Mouse (Mus musculus) forebrain, embryonic 13.5 days (tissue): Measurements from ENCODE around the gene Dusp23. TPM values are rescaled to one million over a fixed set of nuclear protein-coding genes. Genes with fewer than 3 reads are reported as not detected.

Source experiments
- ATAC-seq: fragments of 200-750 bp; cut with Nextera tagmentation; 2 replicates; pipeline ENCODE4 v1.8.0; 2017
- H3K27ac ChIP-seq: fragments of 300-500 bp; sonication (generic); 2 replicates; pipeline ENCODE4 v1.5.1; 2015; ENCODE audit warnings: inconsistent platforms, mild to moderate bottlenecking, moderate library complexity
- H3K27me3 ChIP-seq: fragments of 300-500 bp; sonication (generic); 2 replicates; pipeline ENCODE4 v1.6.1; 2015; ENCODE audit warnings: mild to moderate bottlenecking, inconsistent platforms
- H3K36me3 ChIP-seq: fragments of 300-500 bp; sonication (generic); 2 replicates; pipeline ENCODE4 v1.6.1; 2015; ENCODE audit warnings: mild to moderate bottlenecking, inconsistent platforms; ENCODE audit not compliant: poor library complexity, severe bottlenecking
- H3K4me1 ChIP-seq: fragments of 300-500 bp; sonication (generic); 2 replicates; pipeline ENCODE4 v1.6.1; 2015; ENCODE audit warnings: inconsistent platforms
- H3K4me2 ChIP-seq: fragments of 300-500 bp; sonication (generic); 2 replicates; pipeline ENCODE4 v1.6.1; 2015; ENCODE audit warnings: inconsistent platforms, mild to moderate bottlenecking, moderate library complexity
- H3K4me3 ChIP-seq: fragments of 300-500 bp; sonication (generic); 2 replicates; pipeline ENCODE4 v1.5.1; 2015; ENCODE audit warnings: mild to moderate bottlenecking, inconsistent platforms
- H3K9ac ChIP-seq: fragments of 300-500 bp; sonication (generic); 2 replicates; pipeline ENCODE4 v1.6.1; 2015; ENCODE audit warnings: mild to moderate bottlenecking, inconsistent platforms
- H3K9me3 ChIP-seq: fragments of 300-500 bp; sonication (generic); replicated peaks from 2 replicates; pipeline ENCODE4 v1.6.1; 2016; ENCODE audit warnings: inconsistent platforms
- WGBS: fragments of 180-500 bp; shearing (Covaris S2); methylation state at CpG from one replicate; pipeline ENCODE4 v1.1.7; 2015; 5-methylcytosine and 5-hydroxymethylcytosine counted together
- polyA plus RNA-seq: library from polyadenylated mRNA; unstranded; fragments of >200 nt; fragmentation: Nextera tagmentation; extraction: Ambion mirVana; gene quantifications from 2 replicates; pipeline ENCODE4 v1.2.1, GENCODE M21; 2015

Gene Dusp23
- polyA plus RNA-seq, 1 experiment from 2014 or later = 4.8 TPM

- peak overlapping the region; percentile 47 for H3K4me2 ChIP-seq
- peaks cover 17% of the 10 kb centered on the region for H3K4me1 ChIP-seq
- peak; percentile 85 for ATAC-seq
- no peaks in the 10 kb centered on the region for H3K9me3 ChIP-seq
- peaks cover 45% of the 10 kb centered on the region for H3K27me3 ChIP-seq
- peak overlapping the region; percentile 69 for H3K27ac ChIP-seq
- H3K4me3 ChIP-seq = peak overlapping the region; percentile 7; the same call in 1 of the 2 replicates
- no peaks in the 10 kb centered on the region for H3K36me3 ChIP-seq
- WGBS = 5% methylated on average over 26 of the region's 26 CpGs
- H3K9ac ChIP-seq = peak overlapping the region; percentile 51
Observed at GRCm38 (mm10) chr1:172585612-172586567, 46.9 kb downstream of the Dusp23 start.

GRCm38 (mm10) chr1:172585026-172585425, 47.7 kb downstream of the Dusp23 start:
- Histone ChIP-seq H3K27me3 (peaks cover 45% of the 10 kb centered on the region), H3K4me1 (peaks cover 17% of the 10 kb centered on the region)

GRCm38 (mm10) chr1:172584271-172584670, 48.5 kb downstream of the Dusp23 start:
- ATAC-seq = no peak
- Histone ChIP-seq H3K4me3 (no peak overlapping the region), H3K9me3 (no peaks in the 10 kb centered on the region), H3K9ac (no peak overlapping the region), H3K27ac (no peak overlapping the region), H3K4me2 (no peak overlapping the region), H3K27me3 (peaks cover 40% of the 10 kb centered on the region), H3K4me1 (peaks cover 17% of the 10 kb centered on the region), H3K36me3 (no peaks in the 10 kb centered on the region)
- 89% methylated on average over 6 of the region's 6 CpGs for WGBS

More at GRCm38 (mm10) chr1:172585026-172585425, 47.7 kb downstream of the Dusp23 start:
- ATAC-seq = no peak; the same call in 1 of the 2 replicates
- H3K27ac ChIP-seq = no peak overlapping the region
- H3K4me2 ChIP-seq = no peak overlapping the region
- no peaks in the 10 kb centered on the region for H3K36me3 ChIP-seq
- no peaks in the 10 kb centered on the region for H3K9me3 ChIP-seq
- H3K9ac ChIP-seq = no peak overlapping the region
- H3K4me3 ChIP-seq = no peak overlapping the region
- 39% methylated on average over 4 of the region's 4 CpGs for WGBS

- Histone ChIP-seq H3K9me3 (no peaks in the 10 kb centered on the region), H3K4me1 (peaks cover 17% of the 10 kb centered on the region), H3K27me3 (peaks cover 33% of the 10 kb centered on the region), H3K27ac (no peak overlapping the region), H3K4me2 (no peak overlapping the region), H3K4me3 (no peak overlapping the region), H3K36me3 (no peaks in the 10 kb centered on the region), H3K9ac (no peak overlapping the region)
- WGBS = 86% methylated on average over 8 of the region's 8 CpGs
- ATAC-seq = no peak
Observed at GRCm38 (mm10) chr1:172582436-172582835, 50.3 kb downstream of the Dusp23 start.

Other genes with a start within 250 kb of the Dusp23 start
- gene Slamf9, start 157.6 kb downstream of the Dusp23 start, polyA plus RNA-seq = 0.21 and 0.23 TPM in 2 replicates
- 78.7 and 90.7 TPM in 2 replicates for gene Igsf9, start 151.2 kb downstream of the Dusp23 start, polyA plus RNA-seq
- 52.9 and 55.8 TPM in 2 replicates for gene Tagln2, start 132.9 kb downstream of the Dusp23 start, polyA plus RNA-seq
- 1.4 and 2.2 TPM in 2 replicates for gene Cfap45, start 112.2 kb downstream of the Dusp23 start, polyA plus RNA-seq
- gene Vsig8, start 77.0 kb downstream of the Dusp23 start, polyA plus RNA-seq = 0.11 and 0.14 TPM in 2 replicates
- not detected in 2 replicates for gene Slamf8, start 42.4 kb downstream of the Dusp23 start, polyA plus RNA-seq
- gene Fcrl6, start 30.4 kb downstream of the Dusp23 start, polyA plus RNA-seq = not detected in 2 replicates
- 0.40 TPM in 1 of 2 replicates, not detected in the other for gene Crp, start 65.1 kb upstream of the Dusp23 start, polyA plus RNA-seq